Mouse (Mus musculus): ENCODE data around the gene Ccdc167. TPM values are rescaled to one million over a fixed set of nuclear protein-coding genes. Genes with fewer than 3 reads are reported as not detected.

The Ccdc167 gene
- polyA plus RNA-seq, 1 experiment from 2014 or later = 10.7 TPM

GRCm38 (mm10) chr17:29658249-29658648 is 58.6 kb downstream of the Ccdc167 start:
- H3K4me1 ChIP-seq = peaks cover 7% of the 10 kb centered on the region; the same call in 1 of the 2 replicates
- no peak overlapping the region for H3K9ac ChIP-seq
- no peak overlapping the region for H3K4me2 ChIP-seq
- H3K9me3 ChIP-seq = no peaks in the 10 kb centered on the region
- WGBS = 68% methylated on average over 2 of the region's 2 CpGs
- H3K4me3 ChIP-seq = no peak overlapping the region
- no peak for ATAC-seq (ENCODE audit: insufficient number of reproducible peaks, low FRiP score, low TSS enrichment, low read depth)
- H3K27ac ChIP-seq = no peak overlapping the region
- H3K27me3 ChIP-seq = no peaks in the 10 kb centered on the region
- peaks cover 6% of the 10 kb centered on the region; the same call in 1 of the 2 replicates for H3K36me3 ChIP-seq

- Histone ChIP-seq H3K4me1 (no peaks in the 10 kb centered on the region), H3K27me3 (no peaks in the 10 kb centered on the region), H3K4me2 (no peak overlapping the region), H3K36me3 (peaks cover 52% of the 10 kb centered on the region), H3K9ac (no peak overlapping the region), H3K27ac (no peak overlapping the region), H3K9me3 (no peaks in the 10 kb centered on the region), H3K4me3 (no peak overlapping the region)
- WGBS = 62% methylated on average over 3 of the region's 3 CpGs
- no peak for ATAC-seq (ENCODE audit: insufficient number of reproducible peaks, low FRiP score, low TSS enrichment, low read depth)
Observed at GRCm38 (mm10) chr17:29642219-29642618, 74.6 kb downstream of the Ccdc167 start.

- no peak overlapping the region for H3K4me2 ChIP-seq
- no peak overlapping the region for H3K9ac ChIP-seq
- WGBS = 94% methylated on average over 11 of the region's 11 CpGs
- no peaks in the 10 kb centered on the region for H3K4me1 ChIP-seq
- no peaks in the 10 kb centered on the region for H3K27me3 ChIP-seq
- H3K9me3 ChIP-seq = no peaks in the 10 kb centered on the region
- ATAC-seq (ENCODE audit: insufficient number of reproducible peaks, low FRiP score, low TSS enrichment, low read depth) = no peak
- H3K36me3 ChIP-seq = peaks cover 59% of the 10 kb centered on the region
- no peak overlapping the region for H3K27ac ChIP-seq
- no peak overlapping the region for H3K4me3 ChIP-seq
Observed at GRCm38 (mm10) chr17:29640971-29641370, 75.9 kb downstream of the Ccdc167 start.

GRCm38 (mm10) chr17:29637895-29638294 is 78.9 kb downstream of the Ccdc167 start:
- Histone ChIP-seq H3K9me3 (no peaks in the 10 kb centered on the region), H3K36me3 (peaks cover 89% of the 10 kb centered on the region), H3K27me3 (no peaks in the 10 kb centered on the region), H3K4me3 (no peak overlapping the region), H3K4me1 (no peaks in the 10 kb centered on the region), H3K9ac (no peak overlapping the region), H3K4me2 (no peak overlapping the region), H3K27ac (no peak overlapping the region)
- ATAC-seq (ENCODE audit: insufficient number of reproducible peaks, low FRiP score, low TSS enrichment, low read depth) = no peak
- WGBS = 73% methylated on average over 8 of the region's 8 CpGs

- H3K9me3 ChIP-seq = no peaks in the 10 kb centered on the region
- no peaks in the 10 kb centered on the region for H3K27me3 ChIP-seq
- H3K9ac ChIP-seq = no peak overlapping the region
- no peaks in the 10 kb centered on the region for H3K4me1 ChIP-seq
- ATAC-seq (ENCODE audit: insufficient number of reproducible peaks, low FRiP score, low TSS enrichment, low read depth) = no peak
- no peak overlapping the region for H3K4me2 ChIP-seq
- no peak overlapping the region for H3K27ac ChIP-seq
- H3K4me3 ChIP-seq = no peak overlapping the region
- 97% methylated on average over 4 of the region's 4 CpGs for WGBS
- peaks cover 92% of the 10 kb centered on the region for H3K36me3 ChIP-seq
Observed at GRCm38 (mm10) chr17:29637377-29637776, 79.5 kb downstream of the Ccdc167 start.

Other genes with a start within 250 kb of the Ccdc167 start
- gene Pim1, start 226.3 kb downstream of the Ccdc167 start, polyA plus RNA-seq (2015; fragmentation: Nextera tagmentation; extraction: Ambion mirVana) = 20.0 and 21.6 TPM in 2 replicates
- not detected in 2 replicates for gene Gm17657, start 167.4 kb downstream of the Ccdc167 start, polyA plus RNA-seq (2015; fragmentation: Nextera tagmentation; extraction: Ambion mirVana)
- gene Tbc1d22b, start 167.3 kb downstream of the Ccdc167 start, polyA plus RNA-seq (2015; fragmentation: Nextera tagmentation; extraction: Ambion mirVana) = 13.4 and 14.7 TPM in 2 replicates
- 0.73 and 1.1 TPM in 2 replicates for gene Tmem217, start 164.7 kb downstream of the Ccdc167 start, polyA plus RNA-seq (2015; fragmentation: Nextera tagmentation; extraction: Ambion mirVana)
- gene Rnf8, start 102.3 kb downstream of the Ccdc167 start, polyA plus RNA-seq (2015; fragmentation: Nextera tagmentation; extraction: Ambion mirVana) = 67.3 and 68.8 TPM in 2 replicates
- 2.5 and 2.8 TPM in 2 replicates for gene Gm28043, start 102.2 kb downstream of the Ccdc167 start, polyA plus RNA-seq (2015; fragmentation: Nextera tagmentation; extraction: Ambion mirVana)
- gene Cmtr1, start 56.4 kb downstream of the Ccdc167 start, polyA plus RNA-seq (2015; fragmentation: Nextera tagmentation; extraction: Ambion mirVana) = 100 and 110 TPM in 2 replicates

Measured in limb, embryonic 15.5 days (tissue).